Mouse (Mus musculus) liver, postnatal 0 days (tissue): ENCODE data around the gene Olfr446.

ENCODE experiments used
- CTCF ChIP-seq: sonication (generic); IDR thresholded peaks from 2 replicates; pipeline ENCODE4 v1.5.1; 2016; ENCODE audit warnings: antibody characterized with exemption, low read depth
- EP300 ChIP-seq: IDR thresholded peaks from 2 replicates; pipeline ENCODE4 v1.6.1; 2016; ENCODE audit warnings: antibody characterized with exemption, low read depth, mild to moderate bottlenecking

GRCm38 (mm10) chr6:42980377-42980776 lies 59.2 kb downstream of the Olfr446 start:
- no peak for TF ChIP-seq EP300
- no peak for TF ChIP-seq CTCF
